Mouse (Mus musculus): Measurements from ENCODE around the gene Olfr199. TPM values are rescaled to one million over a fixed set of nuclear protein-coding genes. Genes with fewer than 3 reads are reported as not detected.
"Not testable (repeated sequence)": the region's sequence is repeated elsewhere in the genome, so short reads cannot be mapped to it uniquely, and the experiment has no call there.

Olfr199 gene
- polyA plus RNA-seq (2016; fragmentation: Nextera tagmentation; extraction: Ambion mirVana), result not detected in 2 replicates

- H3K4me2 ChIP-seq; H3K27ac ChIP-seq; H3K4me1 ChIP-seq; H3K9ac ChIP-seq; ATAC-seq (ENCODE audit: low FRiP score); H3K9me3 ChIP-seq; H3K36me3 ChIP-seq (replicated peaks); H3K27me3 ChIP-seq; H3K4me3 ChIP-seq (replicated peaks): not testable (repeated sequence)
- WGBS, result 89% methylated on average over 1 of the region's 1 CpGs
Measured at GRCm38 (mm10) chr16:59219667-59220066, at the start of gene Olfr199. Gene Olfr199 (minus strand): TSS chr16:59219767.

GRCm38 (mm10) chr16:59269097-59269496, 49.5 kb upstream of the Olfr199 start:
- H3K4me1 ChIP-seq; H3K4me2 ChIP-seq; H3K27me3 ChIP-seq; ATAC-seq (ENCODE audit: low FRiP score); H3K27ac ChIP-seq; H3K4me3 ChIP-seq (replicated peaks); H3K36me3 ChIP-seq (replicated peaks); H3K9ac ChIP-seq; H3K9me3 ChIP-seq: not testable (repeated sequence)
- 79% methylated on average over 4 of the region's 4 CpGs for WGBS

DNA sequence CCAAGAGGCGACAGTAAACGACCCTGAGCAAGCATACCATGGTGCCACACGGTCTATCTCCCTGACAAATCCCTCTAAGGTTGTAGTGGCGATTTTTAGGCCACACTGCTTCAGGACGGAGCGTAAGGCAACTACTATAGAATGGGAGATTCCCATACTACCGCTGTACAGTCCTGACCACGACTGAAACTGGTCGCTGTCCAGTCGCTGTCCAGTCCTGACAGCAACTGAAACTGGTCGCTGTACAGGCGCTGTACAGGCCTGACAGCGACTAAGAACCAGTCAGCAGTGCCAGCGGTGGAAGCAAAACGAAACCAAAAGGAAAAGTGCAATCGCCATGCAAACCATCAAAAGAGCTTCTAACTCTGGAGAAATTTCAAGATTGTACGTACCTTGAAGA, 30.1 kb upstream of the Olfr199 start:
- Histone ChIP-seq H3K4me3 (replicated peaks) (no peak overlapping the region), H3K9ac (no peak overlapping the region), H3K9me3 (no peaks in the 10 kb centered on the region), H3K4me1 (no peaks in the 10 kb centered on the region), H3K4me2 (no peak overlapping the region), H3K27ac (no peak overlapping the region), H3K27me3 (no peaks in the 10 kb centered on the region), H3K36me3 (replicated peaks) (no peaks in the 10 kb centered on the region)
- 88% methylated on average over 17 of the region's 17 CpGs for WGBS
- ATAC-seq (ENCODE audit: low FRiP score), result no peak

DNA sequence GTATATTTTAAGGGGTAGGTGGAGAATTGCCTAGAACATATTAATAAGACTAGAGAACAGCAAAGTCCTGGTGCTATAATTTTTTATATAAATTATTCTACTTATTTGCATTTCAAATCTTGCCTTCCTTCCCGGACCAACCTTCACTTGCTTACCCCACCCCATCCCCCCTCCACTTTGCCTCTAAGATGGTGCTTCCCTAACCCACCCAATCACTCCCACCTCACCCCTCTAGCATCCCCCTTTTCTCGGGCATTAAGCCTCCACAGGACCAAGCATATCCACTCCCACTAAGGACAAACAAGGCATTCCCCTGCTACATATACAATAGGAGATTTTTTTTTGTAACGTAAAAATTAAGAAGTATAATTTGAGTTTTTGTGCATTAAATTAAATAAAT, 1.7 kb downstream of the Olfr199 start:
- H3K27me3 ChIP-seq; H3K4me3 ChIP-seq (replicated peaks); H3K36me3 ChIP-seq (replicated peaks); H3K4me2 ChIP-seq; H3K9ac ChIP-seq; H3K4me1 ChIP-seq; H3K27ac ChIP-seq; H3K9me3 ChIP-seq; ATAC-seq (ENCODE audit: low FRiP score): not testable (repeated sequence)
- WGBS, result 90% methylated on average over 3 of the region's 3 CpGs

DNA sequence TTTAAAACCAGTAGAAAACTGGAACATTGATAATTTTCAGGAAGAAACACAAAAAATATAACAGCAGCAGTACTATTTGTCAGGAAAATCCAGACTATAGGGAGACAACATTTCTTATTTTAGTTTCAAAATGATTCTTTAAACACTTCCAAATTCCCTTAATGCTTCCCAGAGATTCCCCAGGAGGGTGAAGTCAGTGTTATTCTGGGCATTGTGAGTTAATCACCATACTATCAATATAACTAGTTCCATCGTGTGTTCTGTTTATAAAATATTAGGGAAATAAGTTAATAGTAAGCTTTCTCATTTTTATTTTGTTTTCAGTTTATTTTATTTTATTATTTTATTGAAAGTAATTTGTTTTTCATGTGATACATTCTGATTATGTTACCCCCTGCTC, 16.1 kb downstream of the Olfr199 start, which contains the start of gene Olfr198:
Gene Olfr198, minus strand, starts transcription at position 101 of the 400 bp plus-strand sequence.
- WGBS, result 74% methylated on average over 1 of the region's 1 CpGs
- not testable (repeated sequence) for H3K36me3 ChIP-seq (replicated peaks); ATAC-seq (ENCODE audit: low FRiP score)

DNA sequence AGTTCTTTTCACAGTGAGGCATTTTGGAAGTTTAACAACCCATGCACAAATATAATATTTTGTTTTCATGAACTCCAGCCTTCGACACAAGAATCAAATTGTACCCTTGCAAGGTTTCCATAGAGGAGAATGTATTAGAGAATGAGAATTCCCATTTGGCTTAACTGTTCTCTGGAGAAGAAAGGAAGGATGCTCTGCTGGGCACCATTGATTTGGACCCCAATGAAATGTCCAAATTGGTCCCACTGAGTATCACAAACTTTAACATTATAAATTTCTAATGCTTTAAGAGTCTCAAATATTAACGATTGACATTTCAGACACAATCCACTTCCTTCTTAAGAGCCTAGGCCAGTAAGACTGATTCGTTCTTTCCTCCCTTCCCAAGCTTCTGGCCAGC, 49.2 kb downstream of the Olfr199 start, which contains the start of gene Olfr196:
Gene Olfr196, minus strand, starts transcription at position 101 of the 400 bp plus-strand sequence.
- ATAC-seq (ENCODE audit: low FRiP score), result no peak
- H3K27me3 ChIP-seq, result no peaks in the 10 kb centered on the region
- H3K4me3 ChIP-seq (replicated peaks), result no peak within 1 kb of the TSS
- no peaks in the 10 kb centered on the region for H3K36me3 ChIP-seq (replicated peaks)
- H3K4me1 ChIP-seq, result no peaks in the 10 kb centered on the region
- H3K9me3 ChIP-seq, result 0 out of 2 replicates have a peak, but pooled peaks cover 3% of the 10 kb centered on the region
- WGBS, result 74% methylated on average over 3 of the region's 3 CpGs
- H3K27ac ChIP-seq, result no peak within 1 kb of the TSS
- H3K9ac ChIP-seq, result no peak within 1 kb of the TSS
- no peak within 1 kb of the TSS for H3K4me2 ChIP-seq

More for the DNA sequence above, 16.1 kb downstream of the Olfr199 start, which contains the start of gene Olfr198:
- H3K4me1 ChIP-seq; H3K27me3 ChIP-seq; H3K4me3 ChIP-seq (replicated peaks); H3K27ac ChIP-seq; H3K4me2 ChIP-seq; H3K9ac ChIP-seq; H3K9me3 ChIP-seq: not testable (repeated sequence)

Other genes with a start within 250 kb of the Olfr199 start
- gene Olfr183, start 224.4 kb downstream of the Olfr199 start, polyA plus RNA-seq (2016; fragmentation: Nextera tagmentation; extraction: Ambion mirVana), result not detected in 2 replicates
- gene Olfr186, start 189.5 kb downstream of the Olfr199 start, polyA plus RNA-seq (2016; fragmentation: Nextera tagmentation; extraction: Ambion mirVana), result not detected in 2 replicates
- gene Olfr187, start 180.0 kb downstream of the Olfr199 start, polyA plus RNA-seq (2016; fragmentation: Nextera tagmentation; extraction: Ambion mirVana), result not detected in 2 replicates
- not detected in 2 replicates for gene Olfr190, start 141.8 kb downstream of the Olfr199 start, polyA plus RNA-seq (2016; fragmentation: Nextera tagmentation; extraction: Ambion mirVana)
- not detected in 2 replicates for gene Olfr191, start 129.9 kb downstream of the Olfr199 start, polyA plus RNA-seq (2016; fragmentation: Nextera tagmentation; extraction: Ambion mirVana)
- gene Olfr193, start 107.9 kb downstream of the Olfr199 start, polyA plus RNA-seq (2016; fragmentation: Nextera tagmentation; extraction: Ambion mirVana), result not detected in 2 replicates
- gene Olfr194, start 98.7 kb downstream of the Olfr199 start, polyA plus RNA-seq (2016; fragmentation: Nextera tagmentation; extraction: Ambion mirVana), result not detected in 2 replicates
- gene Olfr195, start 72.7 kb downstream of the Olfr199 start, polyA plus RNA-seq (2016; fragmentation: Nextera tagmentation; extraction: Ambion mirVana), result not detected in 2 replicates
- not detected in 2 replicates for gene Olfr196, start 49.3 kb downstream of the Olfr199 start, polyA plus RNA-seq (2016; fragmentation: Nextera tagmentation; extraction: Ambion mirVana)
- not detected in 2 replicates for gene Olfr198, start 16.2 kb downstream of the Olfr199 start, polyA plus RNA-seq (2016; fragmentation: Nextera tagmentation; extraction: Ambion mirVana)
- not detected in 2 replicates for gene Olfr201, start 52.9 kb upstream of the Olfr199 start, polyA plus RNA-seq (2016; fragmentation: Nextera tagmentation; extraction: Ambion mirVana)
- not detected in 2 replicates for gene Olfr202, start 67.0 kb upstream of the Olfr199 start, polyA plus RNA-seq (2016; fragmentation: Nextera tagmentation; extraction: Ambion mirVana)
- not detected in 2 replicates for gene Olfr203, start 79.1 kb upstream of the Olfr199 start, polyA plus RNA-seq (2016; fragmentation: Nextera tagmentation; extraction: Ambion mirVana)
- gene Olfr204, start 98.5 kb upstream of the Olfr199 start, polyA plus RNA-seq (2016; fragmentation: Nextera tagmentation; extraction: Ambion mirVana), result not detected in 2 replicates
- gene Olfr205, start 111.4 kb upstream of the Olfr199 start, polyA plus RNA-seq (2016; fragmentation: Nextera tagmentation; extraction: Ambion mirVana), result not detected in 2 replicates
- gene Olfr206, start 129.5 kb upstream of the Olfr199 start, polyA plus RNA-seq (2016; fragmentation: Nextera tagmentation; extraction: Ambion mirVana), result not detected in 2 replicates
- not detected in 2 replicates for gene Olfr209, start 144.2 kb upstream of the Olfr199 start, polyA plus RNA-seq (2016; fragmentation: Nextera tagmentation; extraction: Ambion mirVana)
- gene Gabrr3, start 187.6 kb upstream of the Olfr199 start, polyA plus RNA-seq (2016; fragmentation: Nextera tagmentation; extraction: Ambion mirVana), result 0.04 TPM in 1 of 2 replicates, not detected in the other

All from forebrain, embryonic 12.5 days (tissue).